Mouse (Mus musculus) heart, postnatal 0 days (tissue): Measurements from ENCODE around the gene Selenof.

Experiments
- CTCF ChIP-seq: IDR thresholded peaks from 2 replicates; pipeline ENCODE4 v1.5.1; 2016; ENCODE audit warnings: antibody characterized with exemption, control low read depth, low read depth
- EP300 ChIP-seq: IDR thresholded peaks from 2 replicates; pipeline ENCODE4 v1.6.1; 2016; ENCODE audit warnings: antibody characterized with exemption, low read depth

GRCm38 (mm10) chr3:144578921-144579320 lies 8.8 kb downstream of the Selenof start:
- no peak for TF ChIP-seq CTCF
- no peak for TF ChIP-seq EP300
